Mouse (Mus musculus): Measurements from ENCODE around the gene Sgf29. TPM values are rescaled to one million over a fixed set of nuclear protein-coding genes. Genes with fewer than 3 reads are reported as not detected.

The Sgf29 gene
- total RNA-seq (2012; rRNA removed), result 35.8 and 55.3 TPM in 2 replicates

DNA sequence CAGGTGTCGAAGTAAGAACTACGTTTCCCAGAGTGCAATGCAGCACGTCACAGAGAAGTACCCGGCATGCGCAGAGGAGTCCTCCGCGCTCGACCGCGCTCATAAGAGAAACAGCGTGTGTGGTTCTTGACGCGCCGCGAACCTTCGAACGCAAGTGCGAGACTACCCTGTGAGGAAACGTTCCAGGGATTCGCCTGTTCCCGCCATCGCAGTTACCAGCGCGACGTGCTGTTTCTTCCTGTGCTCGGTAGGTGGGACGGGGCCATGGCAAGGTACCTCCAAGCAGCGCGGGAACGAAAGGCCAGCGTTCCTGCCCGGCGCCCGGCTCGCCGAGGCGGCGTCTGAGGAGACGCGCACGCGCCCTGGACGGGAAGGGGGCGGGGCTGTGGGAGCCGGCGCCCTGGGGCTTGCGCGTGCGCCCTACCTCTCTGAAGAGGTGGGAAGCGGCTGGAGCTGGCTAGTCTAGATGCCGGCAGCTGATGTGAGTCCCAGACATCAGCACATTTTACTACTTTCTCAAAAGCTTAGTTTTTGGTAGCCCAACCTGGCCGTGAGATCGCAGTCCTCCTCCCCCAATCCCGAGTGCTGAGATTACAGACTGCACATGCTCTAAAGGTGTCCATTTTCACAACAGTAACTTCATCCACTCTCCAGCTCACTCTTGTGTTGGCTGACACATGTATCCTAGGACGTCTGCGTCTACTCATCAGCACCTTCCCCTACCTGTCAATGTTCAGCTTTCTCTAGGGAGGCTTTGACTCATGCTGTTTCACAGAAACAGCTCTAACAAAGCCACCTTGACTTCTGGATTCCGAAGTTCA lies at the start of gene Sgf29:
TSS of gene Sgf29 (plus strand) at position 79 of the 821 bp plus-strand sequence.
- Histone ChIP-seq H3K9me3 (ENCODE audit: control insufficient read depth, insufficient read depth, low read depth, low read length) (no peaks in the 10 kb centered on the region), H3K9ac (ENCODE audit: insufficient read depth, low read depth, low read length, poor library complexity, severe bottlenecking) (peak within 1 kb of the TSS; percentile 99), H3K36me3 (ENCODE audit: control insufficient read depth, insufficient read depth, low read length, poor library complexity, severe bottlenecking) (no peaks in the 10 kb centered on the region), H3K4me1 (ENCODE audit: control insufficient read depth in 2 of 2, insufficient read depth in 2 of 2, low read length in 2 of 2, poor library complexity in 1 of 2) (peaks cover 2 to 11% of the 10 kb centered on the region in 2 experiments; a peak in 2 of 4 replicates), H3K27ac (ENCODE audit: insufficient read depth, low read depth, low read length, poor library complexity, severe bottlenecking) (peak within 1 kb of the TSS; percentile 95), H3K4me3 (ENCODE audit: insufficient read depth in 1 of 2, low read depth in 1 of 2, low read length in 2 of 2, poor library complexity in 1 of 2, severe bottlenecking in 1 of 2) (peak within 1 kb of the TSS; percentile 84 to 96)
- peak; percentile 82 for DNase-seq (ENCODE audit: low read depth, low spot score)
- TF ChIP-seq HCFC1 (IDR thresholded peaks at IDR 0.05; ENCODE audit: borderline replicate concordance, insufficient read depth, low read length) (peak; percentile 96), ZC3H11A (IDR thresholded peaks at IDR 0.05; ENCODE audit: borderline replicate concordance, low read depth, low read length) (no peak)
- in situ Hi-C loops (cut with MboI; ENCODE audit: low sequenced_read_pairs in 2 of 2, unreplicated experiment in 2 of 2), result no loop called here

DNA sequence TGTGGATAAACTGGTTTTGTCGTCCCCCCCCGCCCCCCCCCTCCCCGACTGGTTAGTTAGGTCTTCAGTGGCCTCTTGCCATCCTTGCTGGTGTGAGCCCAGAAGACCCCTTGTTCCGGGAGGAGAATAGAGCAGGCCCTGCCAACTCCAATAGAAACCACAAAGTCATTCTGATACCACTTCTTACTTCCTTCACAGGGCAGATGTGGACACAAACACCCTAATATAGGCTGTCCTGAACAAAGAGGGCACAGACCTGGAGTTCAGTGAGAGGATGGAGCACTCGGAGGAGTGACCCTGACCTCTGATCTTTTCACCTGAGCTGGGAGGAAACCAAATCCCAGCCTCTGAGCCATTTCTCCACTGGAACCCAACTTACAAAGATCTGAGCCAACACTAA lies 47.2 kb upstream of the Sgf29 start:
- no peak overlapping the region for H3K4me3 ChIP-seq (ENCODE audit: insufficient read depth in 1 of 2, low read depth in 1 of 2, low read length in 2 of 2, poor library complexity in 1 of 2, severe bottlenecking in 1 of 2)
- no peaks in the 10 kb centered on the region for H3K9me3 ChIP-seq (ENCODE audit: control insufficient read depth, insufficient read depth, low read depth, low read length)
- H3K4me1 ChIP-seq (ENCODE audit: control insufficient read depth in 2 of 2, insufficient read depth in 2 of 2, low read length in 2 of 2, poor library complexity in 1 of 2), result peaks cover 0 to 7% of the 10 kb centered on the region in 2 experiments; a peak in 1 of 4 replicates
- H3K36me3 ChIP-seq (ENCODE audit: control insufficient read depth, insufficient read depth, low read length, poor library complexity, severe bottlenecking), result no peaks in the 10 kb centered on the region
- H3K27ac ChIP-seq (ENCODE audit: insufficient read depth, low read depth, low read length, poor library complexity, severe bottlenecking), result no peak overlapping the region
- in situ Hi-C loops (cut with MboI; ENCODE audit: low sequenced_read_pairs in 2 of 2, unreplicated experiment in 2 of 2), result no loop called here
- no peak overlapping the region for H3K9ac ChIP-seq (ENCODE audit: insufficient read depth, low read depth, low read length, poor library complexity, severe bottlenecking)
- TF ChIP-seq HCFC1 (IDR thresholded peaks at IDR 0.05; ENCODE audit: borderline replicate concordance, insufficient read depth, low read length) (no peak), CHD2 (IDR thresholded peaks at IDR 0.05; ENCODE audit: low read depth, low read length) (no peak), MAFK (IDR thresholded peaks at IDR 0.05; ENCODE audit: insufficient read depth, low read depth, low read length) (no peak), ZNF384 (IDR thresholded peaks at IDR 0.05; ENCODE audit: low read depth, low read length) (no peak), ZC3H11A (IDR thresholded peaks at IDR 0.05; ENCODE audit: borderline replicate concordance, low read depth, low read length) (no peak)
- DNase-seq (ENCODE audit: low read depth, low spot score), result no peak

DNA sequence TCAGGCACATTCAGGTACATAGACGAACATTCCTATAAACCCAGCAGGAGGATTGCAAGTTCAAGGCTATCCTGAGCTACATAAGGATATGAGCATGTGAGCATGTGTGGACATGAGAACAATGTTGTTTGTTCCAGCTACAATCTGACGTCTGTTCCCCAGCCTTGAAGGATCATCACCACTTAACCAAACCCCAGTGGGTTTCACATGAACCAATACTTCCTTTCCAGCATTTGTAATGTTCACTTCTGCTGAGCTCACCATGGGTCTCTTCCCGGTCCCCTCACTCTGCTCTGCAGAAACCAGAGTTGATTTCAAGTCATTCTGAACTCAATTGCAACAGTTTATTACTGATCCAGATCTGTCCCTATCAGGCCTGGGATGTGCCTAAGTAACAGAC lies 46.5 kb upstream of the Sgf29 start:
- Histone ChIP-seq H3K4me1 (ENCODE audit: control insufficient read depth in 2 of 2, insufficient read depth in 2 of 2, low read length in 2 of 2, poor library complexity in 1 of 2) (peaks cover 0 to 7% of the 10 kb centered on the region in 2 experiments; a peak in 1 of 4 replicates), H3K9me3 (ENCODE audit: control insufficient read depth, insufficient read depth, low read depth, low read length) (no peaks in the 10 kb centered on the region), H3K4me3 (ENCODE audit: insufficient read depth in 1 of 2, low read depth in 1 of 2, low read length in 2 of 2, poor library complexity in 1 of 2, severe bottlenecking in 1 of 2) (no peak overlapping the region), H3K36me3 (ENCODE audit: control insufficient read depth, insufficient read depth, low read length, poor library complexity, severe bottlenecking) (no peaks in the 10 kb centered on the region), H3K9ac (ENCODE audit: insufficient read depth, low read depth, low read length, poor library complexity, severe bottlenecking) (no peak overlapping the region), H3K27ac (ENCODE audit: insufficient read depth, low read depth, low read length, poor library complexity, severe bottlenecking) (no peak overlapping the region)
- TF ChIP-seq MAFK (IDR thresholded peaks at IDR 0.05; ENCODE audit: insufficient read depth, low read depth, low read length) (no peak), CHD2 (IDR thresholded peaks at IDR 0.05; ENCODE audit: low read depth, low read length) (no peak), HCFC1 (IDR thresholded peaks at IDR 0.05; ENCODE audit: borderline replicate concordance, insufficient read depth, low read length) (no peak), ZNF384 (IDR thresholded peaks at IDR 0.05; ENCODE audit: low read depth, low read length) (no peak), ZC3H11A (IDR thresholded peaks at IDR 0.05; ENCODE audit: borderline replicate concordance, low read depth, low read length) (no peak)
- in situ Hi-C loops (cut with MboI; ENCODE audit: low sequenced_read_pairs in 2 of 2, unreplicated experiment in 2 of 2), result no loop called here
- DNase-seq (ENCODE audit: low read depth, low spot score), result no peak

DNA sequence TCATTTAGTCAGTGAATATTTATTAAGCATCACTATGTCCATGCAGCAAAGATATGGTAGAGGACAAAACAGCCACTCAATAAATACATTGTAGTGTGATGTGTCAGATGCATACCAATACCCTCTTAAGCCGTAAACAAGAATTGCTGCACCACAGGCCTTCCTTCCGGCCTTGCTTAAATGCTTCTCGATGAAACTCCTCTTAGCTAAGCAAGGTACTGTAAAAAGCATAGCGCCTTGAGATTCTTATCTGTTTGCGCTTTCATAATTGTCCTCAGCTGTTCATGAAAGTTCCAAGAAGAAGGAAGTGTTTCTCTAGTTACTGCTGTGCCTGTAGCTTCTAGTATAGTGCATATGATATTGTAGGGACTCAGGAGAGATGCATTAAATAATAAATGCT lies 42.5 kb upstream of the Sgf29 start:
- no peaks in the 10 kb centered on the region for H3K36me3 ChIP-seq (ENCODE audit: control insufficient read depth, insufficient read depth, low read length, poor library complexity, severe bottlenecking)
- H3K9me3 ChIP-seq (ENCODE audit: control insufficient read depth, insufficient read depth, low read depth, low read length), result no peaks in the 10 kb centered on the region
- in situ Hi-C loops (cut with MboI; ENCODE audit: low sequenced_read_pairs in 2 of 2, unreplicated experiment in 2 of 2), result no loop called here
- no peak overlapping the region for H3K4me3 ChIP-seq (ENCODE audit: insufficient read depth in 1 of 2, low read depth in 1 of 2, low read length in 2 of 2, poor library complexity in 1 of 2, severe bottlenecking in 1 of 2)
- no peak overlapping the region for H3K27ac ChIP-seq (ENCODE audit: insufficient read depth, low read depth, low read length, poor library complexity, severe bottlenecking)
- TF ChIP-seq ZC3H11A (IDR thresholded peaks at IDR 0.05; ENCODE audit: borderline replicate concordance, low read depth, low read length), result no peak
- no peak for TF ChIP-seq ZNF384 (IDR thresholded peaks at IDR 0.05; ENCODE audit: low read depth, low read length)
- no peak for TF ChIP-seq MAFK (IDR thresholded peaks at IDR 0.05; ENCODE audit: insufficient read depth, low read depth, low read length)
- no peak for TF ChIP-seq HCFC1 (IDR thresholded peaks at IDR 0.05; ENCODE audit: borderline replicate concordance, insufficient read depth, low read length)
- TF ChIP-seq CHD2 (IDR thresholded peaks at IDR 0.05; ENCODE audit: low read depth, low read length), result no peak
- no peak overlapping the region for H3K9ac ChIP-seq (ENCODE audit: insufficient read depth, low read depth, low read length, poor library complexity, severe bottlenecking)
- no peak for DNase-seq (ENCODE audit: low read depth, low spot score)
- H3K4me1 ChIP-seq (ENCODE audit: control insufficient read depth in 2 of 2, insufficient read depth in 2 of 2, low read length in 2 of 2, poor library complexity in 1 of 2), result peaks cover 0 to under 1% of the 10 kb centered on the region in 2 experiments; a peak in 1 of 4 replicates

All from ES-E14 (cell line).